Mouse (Mus musculus): Measurements from ENCODE around the gene Gse1.
A peak's percentile ranks its signal among the peaks of the same experiment; 100 is the strongest.

Gse1 gene

GRCm38 (mm10) chr8:120227891-120228591, at the start of gene Gse1:
Gene Gse1, plus strand, starts transcription at chr8:120228456.
- DNase-seq, result peak; percentile 95

- DNase-seq, result peak; percentile 87
Measured at GRCm38 (mm10) chr8:120179027-120179431, 49.2 kb upstream of the Gse1 start.

- DNase-seq, result peak; percentile 46
Measured at GRCm38 (mm10) chr8:120180445-120180970, 47.7 kb upstream of the Gse1 start.

- no peak for DNase-seq
Measured at GRCm38 (mm10) chr8:120181274-120181673, 47.0 kb upstream of the Gse1 start.

- DNase-seq, result no peak
Measured at GRCm38 (mm10) chr8:120181861-120182414, 46.3 kb upstream of the Gse1 start.

GRCm38 (mm10) chr8:120184366-120184765, 43.9 kb upstream of the Gse1 start:
- DNase-seq, result peak; percentile 37

- DNase-seq, result peak; percentile 87
Measured at GRCm38 (mm10) chr8:120184850-120185792, 43.1 kb upstream of the Gse1 start.

- DNase-seq, result no peak
Measured at GRCm38 (mm10) chr8:120186454-120186853, 41.8 kb upstream of the Gse1 start.

- no peak for DNase-seq
Measured at GRCm38 (mm10) chr8:120188510-120188909, 39.7 kb upstream of the Gse1 start.

GRCm38 (mm10) chr8:120189440-120189839, 38.8 kb upstream of the Gse1 start:
- no peak for DNase-seq

GRCm38 (mm10) chr8:120190107-120190809, 38.0 kb upstream of the Gse1 start:
- DNase-seq, result no peak

- peak; percentile 74 for DNase-seq
Measured at GRCm38 (mm10) chr8:120190810-120191413, 37.3 kb upstream of the Gse1 start.

GRCm38 (mm10) chr8:120191633-120192032, 36.6 kb upstream of the Gse1 start:
- DNase-seq, result no peak

- DNase-seq, result no peak
Measured at GRCm38 (mm10) chr8:120192118-120192517, 36.1 kb upstream of the Gse1 start.

GRCm38 (mm10) chr8:120201351-120201750, 26.9 kb upstream of the Gse1 start:
- no peak for DNase-seq

GRCm38 (mm10) chr8:120202546-120202945, 25.7 kb upstream of the Gse1 start:
- DNase-seq, result no peak

GRCm38 (mm10) chr8:120204736-120205360, 23.4 kb upstream of the Gse1 start:
- DNase-seq, result no peak

- DNase-seq, result no peak
Measured at GRCm38 (mm10) chr8:120205916-120206315, 22.3 kb upstream of the Gse1 start.

GRCm38 (mm10) chr8:120207364-120207763, 20.9 kb upstream of the Gse1 start:
- no peak for DNase-seq

GRCm38 (mm10) chr8:120208113-120208512, 20.1 kb upstream of the Gse1 start:
- no peak for DNase-seq

- DNase-seq, result peak; percentile 73
Measured at GRCm38 (mm10) chr8:120211345-120211744, 16.9 kb upstream of the Gse1 start.

GRCm38 (mm10) chr8:120212596-120212995, 15.7 kb upstream of the Gse1 start:
- DNase-seq, result no peak

Data from embryo, embryonic 11 days (tissue).